Mouse (Mus musculus) splenic B cell, adult 2 months (primary cell): ENCODE data around the gene Fam104a.

Source experiments
- DNase-seq: peaks from one replicate; pipeline ENCODE4 v3.0.0-alpha.2; 2011; ENCODE audit warnings: low read depth, low spot score
- H3K27me3 ChIP-seq: 2 replicates; pipeline ENCODE4 v1.6.1; 2012; ENCODE audit warnings: mild to moderate bottlenecking, low read length, moderate library complexity, mixed read lengths; ENCODE audit not compliant: control insufficient read depth, poor library complexity, insufficient read depth, severe bottlenecking
- H3K36me3 ChIP-seq: 2 replicates; pipeline ENCODE4 v1.6.1; 2012; ENCODE audit warnings: mild to moderate bottlenecking, low read length, moderate library complexity, mixed read lengths; ENCODE audit not compliant: control insufficient read depth, poor library complexity, insufficient read depth, severe bottlenecking

Gene Fam104a

GRCm38 (mm10) chr11:113648152-113648551 is 35.8 kb downstream of the Fam104a start:
- Histone ChIP-seq H3K27me3 (no peaks in the 10 kb centered on the region), H3K36me3 (no peaks in the 10 kb centered on the region; the same call in 1 of the 2 replicates)
- peak; percentile 89 for DNase-seq

GRCm38 (mm10) chr11:113645181-113645580 is 38.8 kb downstream of the Fam104a start:
- H3K27me3 ChIP-seq, result no peaks in the 10 kb centered on the region
- DNase-seq, result no peak
- H3K36me3 ChIP-seq, result no peaks in the 10 kb centered on the region

- DNase-seq, result no peak
- Histone ChIP-seq H3K36me3 (no peaks in the 10 kb centered on the region), H3K27me3 (no peaks in the 10 kb centered on the region)
Observed at GRCm38 (mm10) chr11:113638680-113639079, 45.3 kb downstream of the Fam104a start.

- no peaks in the 10 kb centered on the region for H3K36me3 ChIP-seq
- no peaks in the 10 kb centered on the region for H3K27me3 ChIP-seq
- no peak for DNase-seq
Observed at GRCm38 (mm10) chr11:113634699-113635121, 49.2 kb downstream of the Fam104a start.

- no peaks in the 10 kb centered on the region for H3K36me3 ChIP-seq
- no peaks in the 10 kb centered on the region for H3K27me3 ChIP-seq
- DNase-seq, result no peak
Observed at GRCm38 (mm10) chr11:113633398-113633797, 50.6 kb downstream of the Fam104a start.

GRCm38 (mm10) chr11:113632303-113632702 is 51.7 kb downstream of the Fam104a start:
- no peak for DNase-seq
- Histone ChIP-seq H3K27me3 (no peaks in the 10 kb centered on the region), H3K36me3 (no peaks in the 10 kb centered on the region)

GRCm38 (mm10) chr11:113631862-113632261 is 52.1 kb downstream of the Fam104a start:
- no peak for DNase-seq
- H3K36me3 ChIP-seq, result no peaks in the 10 kb centered on the region
- no peaks in the 10 kb centered on the region for H3K27me3 ChIP-seq

- H3K27me3 ChIP-seq, result no peaks in the 10 kb centered on the region
- no peaks in the 10 kb centered on the region for H3K36me3 ChIP-seq
- no peak for DNase-seq
Observed at GRCm38 (mm10) chr11:113631302-113631701, 52.7 kb downstream of the Fam104a start.

GRCm38 (mm10) chr11:113630642-113631041 is 53.3 kb downstream of the Fam104a start:
- DNase-seq, result no peak
- no peaks in the 10 kb centered on the region for H3K27me3 ChIP-seq
- no peaks in the 10 kb centered on the region for H3K36me3 ChIP-seq

- DNase-seq, result peak; percentile 58
- H3K36me3 ChIP-seq, result no peaks in the 10 kb centered on the region
- no peaks in the 10 kb centered on the region for H3K27me3 ChIP-seq
Observed at GRCm38 (mm10) chr11:113627785-113628184, 56.2 kb downstream of the Fam104a start.

- H3K27me3 ChIP-seq, result no peaks in the 10 kb centered on the region
- no peak for DNase-seq
- no peaks in the 10 kb centered on the region for H3K36me3 ChIP-seq
Observed at GRCm38 (mm10) chr11:113625437-113625836, 58.5 kb downstream of the Fam104a start.

GRCm38 (mm10) chr11:113622028-113622427 is 61.9 kb downstream of the Fam104a start:
- Histone ChIP-seq H3K27me3 (no peaks in the 10 kb centered on the region), H3K36me3 (no peaks in the 10 kb centered on the region)
- no peak for DNase-seq

GRCm38 (mm10) chr11:113621001-113621400 is 63.0 kb downstream of the Fam104a start:
- DNase-seq, result no peak
- H3K36me3 ChIP-seq, result no peaks in the 10 kb centered on the region
- no peaks in the 10 kb centered on the region for H3K27me3 ChIP-seq

GRCm38 (mm10) chr11:113619420-113620080 is 64.4 kb downstream of the Fam104a start:
- peak; percentile 8 for DNase-seq
- Histone ChIP-seq H3K27me3 (no peaks in the 10 kb centered on the region), H3K36me3 (no peaks in the 10 kb centered on the region)

GRCm38 (mm10) chr11:113618672-113619419 is 65.1 kb downstream of the Fam104a start, which contains the start of gene Sstr2:
TSS of gene Sstr2 (plus strand) at chr11:113619342.
- Histone ChIP-seq H3K27me3 (no peaks in the 10 kb centered on the region), H3K36me3 (no peaks in the 10 kb centered on the region)
- peak; percentile 80 for DNase-seq
